Mouse (Mus musculus): ENCODE measurements at regions not wholly inside any gene's neighbourhood (a gene's known extent, or its start where the extent isn't known, plus 50 kb on each side); places are given as distances from the start of the nearest gene placed in this dataset.

- Histone ChIP-seq H3K9ac (ENCODE audit: low read depth, low read length) (no peak overlapping the region), H3K4me1 (ENCODE audit: control insufficient read depth, insufficient read depth, low read depth, low read length) (no peaks in the 10 kb centered on the region), H3K27me3 (replicated peaks; ENCODE audit: control insufficient read depth, insufficient read depth, low read length) (no peaks in the 10 kb centered on the region), H3K27ac (ENCODE audit: low read depth, low read length) (no peak overlapping the region), H3K4me3 (ENCODE audit: low read length) (no peak overlapping the region), H3K4me2 (ENCODE audit: low read length) (no peak overlapping the region), H3K9me3 (ENCODE audit: control insufficient read depth, low read length) (no peaks in the 10 kb centered on the region), H3K36me3 (ENCODE audit: control insufficient read depth, insufficient read depth, low read length) (no peaks in the 10 kb centered on the region)
- no peak for ATAC-seq
- WGBS, result 87% methylated on average over 6 of the region's 6 CpGs
Observed at GRCm38 (mm10) chr3:133726831-133727230, 181.9 kb upstream of the Tet2 start.

- no peaks in the 10 kb centered on the region for H3K27me3 ChIP-seq (replicated peaks; ENCODE audit: control insufficient read depth, insufficient read depth, low read length)
- H3K4me1 ChIP-seq (ENCODE audit: control insufficient read depth, insufficient read depth, low read depth, low read length), result no peaks in the 10 kb centered on the region
- H3K9ac ChIP-seq (ENCODE audit: low read depth, low read length), result no peak overlapping the region
- no peaks in the 10 kb centered on the region for H3K9me3 ChIP-seq (ENCODE audit: control insufficient read depth, low read length)
- H3K27ac ChIP-seq (ENCODE audit: low read depth, low read length), result no peak overlapping the region
- H3K4me2 ChIP-seq (ENCODE audit: low read length), result no peak overlapping the region
- WGBS, result 87% methylated on average over 1 of the region's 1 CpGs
- no peak overlapping the region for H3K4me3 ChIP-seq (ENCODE audit: low read length)
- ATAC-seq, result no peak
- no peaks in the 10 kb centered on the region for H3K36me3 ChIP-seq (ENCODE audit: control insufficient read depth, insufficient read depth, low read length)
Observed at GRCm38 (mm10) chr3:133735603-133736002, 190.7 kb upstream of the Tet2 start.

GRCm38 (mm10) chr3:133738936-133739335 lies 194.0 kb upstream of the Tet2 start:
- no peak for ATAC-seq
- Histone ChIP-seq H3K4me1 (ENCODE audit: control insufficient read depth, insufficient read depth, low read depth, low read length) (no peaks in the 10 kb centered on the region), H3K9ac (ENCODE audit: low read depth, low read length) (no peak overlapping the region), H3K4me2 (ENCODE audit: low read length) (no peak overlapping the region), H3K27me3 (replicated peaks; ENCODE audit: control insufficient read depth, insufficient read depth, low read length) (no peaks in the 10 kb centered on the region), H3K4me3 (ENCODE audit: low read length) (no peak overlapping the region), H3K27ac (ENCODE audit: low read depth, low read length) (no peak overlapping the region), H3K9me3 (ENCODE audit: control insufficient read depth, low read length) (no peaks in the 10 kb centered on the region), H3K36me3 (ENCODE audit: control insufficient read depth, insufficient read depth, low read length) (no peaks in the 10 kb centered on the region)
- 87% methylated on average over 2 of the region's 2 CpGs for WGBS

GRCm38 (mm10) chr3:133744552-133745118 lies 199.7 kb upstream of the Tet2 start:
- no peak for ATAC-seq
- H3K4me2 ChIP-seq (ENCODE audit: low read length), result no peak overlapping the region
- no peak overlapping the region for H3K27ac ChIP-seq (ENCODE audit: low read depth, low read length)
- no peaks in the 10 kb centered on the region for H3K36me3 ChIP-seq (ENCODE audit: control insufficient read depth, insufficient read depth, low read length)
- H3K27me3 ChIP-seq (replicated peaks; ENCODE audit: control insufficient read depth, insufficient read depth, low read length), result no peaks in the 10 kb centered on the region
- no peaks in the 10 kb centered on the region for H3K4me1 ChIP-seq (ENCODE audit: control insufficient read depth, insufficient read depth, low read depth, low read length)
- H3K4me3 ChIP-seq (ENCODE audit: low read length), result no peak overlapping the region
- 79% methylated on average over 4 of the region's 4 CpGs for WGBS
- no peaks in the 10 kb centered on the region for H3K9me3 ChIP-seq (ENCODE audit: control insufficient read depth, low read length)
- H3K9ac ChIP-seq (ENCODE audit: low read depth, low read length), result no peak overlapping the region

GRCm38 (mm10) chr3:133748756-133749737 lies 204.1 kb upstream of the Tet2 start:
- no peak for ATAC-seq

GRCm38 (mm10) chr3:133750061-133750460 lies 205.1 kb upstream of the Tet2 start:
- H3K4me1 ChIP-seq (ENCODE audit: control insufficient read depth, insufficient read depth, low read depth, low read length), result peaks cover 14% of the 10 kb centered on the region
- ATAC-seq, result no peak
- no peak overlapping the region for H3K9ac ChIP-seq (ENCODE audit: low read depth, low read length)
- H3K9me3 ChIP-seq (ENCODE audit: control insufficient read depth, low read length), result no peaks in the 10 kb centered on the region
- no peak overlapping the region for H3K4me2 ChIP-seq (ENCODE audit: low read length)
- H3K4me3 ChIP-seq (ENCODE audit: low read length), result no peak overlapping the region
- no peak overlapping the region for H3K27ac ChIP-seq (ENCODE audit: low read depth, low read length)
- 80% methylated on average over 8 of the region's 8 CpGs for WGBS
- H3K27me3 ChIP-seq (replicated peaks; ENCODE audit: control insufficient read depth, insufficient read depth, low read length), result no peaks in the 10 kb centered on the region
- H3K36me3 ChIP-seq (ENCODE audit: control insufficient read depth, insufficient read depth, low read length), result no peaks in the 10 kb centered on the region

More at GRCm38 (mm10) chr3:133748756-133749737, 204.1 kb upstream of the Tet2 start:
- peaks cover 5% of the 10 kb centered on the region for H3K4me1 ChIP-seq (ENCODE audit: control insufficient read depth, insufficient read depth, low read depth, low read length)
- H3K4me2 ChIP-seq (ENCODE audit: low read length), result no peak overlapping the region
- H3K27ac ChIP-seq (ENCODE audit: low read depth, low read length), result no peak overlapping the region
- WGBS, result 95% methylated on average over 10 of the region's 10 CpGs
- no peaks in the 10 kb centered on the region for H3K9me3 ChIP-seq (ENCODE audit: control insufficient read depth, low read length)
- no peak overlapping the region for H3K9ac ChIP-seq (ENCODE audit: low read depth, low read length)
- no peaks in the 10 kb centered on the region for H3K36me3 ChIP-seq (ENCODE audit: control insufficient read depth, insufficient read depth, low read length)
- H3K4me3 ChIP-seq (ENCODE audit: low read length), result no peak overlapping the region
- H3K27me3 ChIP-seq (replicated peaks; ENCODE audit: control insufficient read depth, insufficient read depth, low read length), result no peaks in the 10 kb centered on the region

- Histone ChIP-seq H3K27ac (ENCODE audit: low read depth, low read length) (no peak overlapping the region), H3K9me3 (ENCODE audit: control insufficient read depth, low read length) (no peaks in the 10 kb centered on the region), H3K4me2 (ENCODE audit: low read length) (no peak overlapping the region), H3K9ac (ENCODE audit: low read depth, low read length) (no peak overlapping the region), H3K27me3 (replicated peaks; ENCODE audit: control insufficient read depth, insufficient read depth, low read length) (no peaks in the 10 kb centered on the region; the same call in 1 of the 2 replicates), H3K4me1 (ENCODE audit: control insufficient read depth, insufficient read depth, low read depth, low read length) (peaks cover 14% of the 10 kb centered on the region), H3K36me3 (ENCODE audit: control insufficient read depth, insufficient read depth, low read length) (no peaks in the 10 kb centered on the region), H3K4me3 (ENCODE audit: low read length) (no peak overlapping the region)
- 82% methylated on average over 3 of the region's 3 CpGs for WGBS
- no peak for ATAC-seq
Observed at GRCm38 (mm10) chr3:133750606-133751005, 205.7 kb upstream of the Tet2 start.

GRCm38 (mm10) chr3:133751011-133751410 lies 206.1 kb upstream of the Tet2 start:
- 67% methylated on average over 3 of the region's 3 CpGs for WGBS
- H3K4me2 ChIP-seq (ENCODE audit: low read length), result no peak overlapping the region
- H3K4me3 ChIP-seq (ENCODE audit: low read length), result no peak overlapping the region
- no peak overlapping the region for H3K27ac ChIP-seq (ENCODE audit: low read depth, low read length)
- H3K9ac ChIP-seq (ENCODE audit: low read depth, low read length), result no peak overlapping the region
- no peaks in the 10 kb centered on the region for H3K9me3 ChIP-seq (ENCODE audit: control insufficient read depth, low read length)
- H3K27me3 ChIP-seq (replicated peaks; ENCODE audit: control insufficient read depth, insufficient read depth, low read length), result no peaks in the 10 kb centered on the region; the same call in 1 of the 2 replicates
- no peaks in the 10 kb centered on the region for H3K36me3 ChIP-seq (ENCODE audit: control insufficient read depth, insufficient read depth, low read length)
- H3K4me1 ChIP-seq (ENCODE audit: control insufficient read depth, insufficient read depth, low read depth, low read length), result peaks cover 14% of the 10 kb centered on the region
- ATAC-seq, result no peak

GRCm38 (mm10) chr3:133751565-133751964 lies 206.6 kb upstream of the Tet2 start:
- Histone ChIP-seq H3K36me3 (ENCODE audit: control insufficient read depth, insufficient read depth, low read length) (no peaks in the 10 kb centered on the region), H3K9me3 (ENCODE audit: control insufficient read depth, low read length) (no peaks in the 10 kb centered on the region), H3K4me1 (ENCODE audit: control insufficient read depth, insufficient read depth, low read depth, low read length) (peaks cover 14% of the 10 kb centered on the region), H3K27ac (ENCODE audit: low read depth, low read length) (no peak overlapping the region), H3K27me3 (replicated peaks; ENCODE audit: control insufficient read depth, insufficient read depth, low read length) (no peaks in the 10 kb centered on the region; the same call in 1 of the 2 replicates), H3K9ac (ENCODE audit: low read depth, low read length) (no peak overlapping the region), H3K4me2 (ENCODE audit: low read length) (no peak overlapping the region), H3K4me3 (ENCODE audit: low read length) (no peak overlapping the region)
- WGBS, result 76% methylated on average over 4 of the region's 4 CpGs
- no peak for ATAC-seq

Data from hindbrain, embryonic 16.5 days (tissue).